Mouse (Mus musculus) common myeloid progenitor, adult 5-6 weeks (primary cell): ENCODE results near the gene Riox1. TPM values are rescaled to one million over a fixed set of nuclear protein-coding genes. Genes with fewer than 3 reads are reported as not detected.
A peak's percentile ranks its signal among the peaks of the same experiment; 100 is the strongest.
"Not testable (repeated sequence)": the region's sequence is repeated elsewhere in the genome, so short reads cannot be mapped to it uniquely, and the experiment has no call there.

ENCODE experiments used
- ATAC-seq: replicated peaks from 2 replicates; pipeline ENCODE4 v1.8.0; 2016; ENCODE audit warnings: low read depth, mild to moderate bottlenecking, moderate TSS enrichment, inconsistent platforms; ENCODE audit not compliant: poor library complexity, severe bottlenecking
- total RNA-seq: library from RNA; stranded (forward); fragments of 200-1000, 187-1606 nt; gene quantifications from 2 replicates; pipeline ENCODE4 v1.2.3, GENCODE M21; 2017

The Riox1 gene
- 15.2 and 16.7 TPM in 2 replicates for total RNA-seq

DNA sequence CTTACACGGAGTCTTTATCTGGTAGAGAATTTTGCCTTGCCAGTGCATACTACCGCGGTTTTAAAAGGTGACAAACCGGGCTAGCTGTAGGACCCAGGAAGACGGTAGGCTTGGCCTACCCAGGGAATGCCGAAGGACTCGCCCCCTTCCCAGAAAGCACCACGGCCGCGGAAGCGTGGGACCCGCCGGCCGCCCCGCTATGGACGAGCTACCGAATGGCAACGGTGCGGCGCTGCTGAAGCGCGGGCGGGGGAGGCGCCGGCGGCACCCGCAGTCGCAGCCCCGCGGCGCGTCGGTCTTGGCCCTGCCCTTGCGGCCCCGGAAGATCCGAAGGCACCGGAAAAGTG, at the start of gene Riox1:
Riox1 (plus strand) TSS at position 116 of the 347 bp plus-strand sequence.
- peak; percentile 80 for ATAC-seq

GRCm38 (mm10) chr12:83910451-83910850, 40.0 kb upstream of the Riox1 start:
- no peak for ATAC-seq

GRCm38 (mm10) chr12:83914202-83914740, 36.1 kb upstream of the Riox1 start:
- ATAC-seq: peak; percentile 80

- ATAC-seq: no peak
Observed at GRCm38 (mm10) chr12:83914797-83915196, 35.6 kb upstream of the Riox1 start.

DNA sequence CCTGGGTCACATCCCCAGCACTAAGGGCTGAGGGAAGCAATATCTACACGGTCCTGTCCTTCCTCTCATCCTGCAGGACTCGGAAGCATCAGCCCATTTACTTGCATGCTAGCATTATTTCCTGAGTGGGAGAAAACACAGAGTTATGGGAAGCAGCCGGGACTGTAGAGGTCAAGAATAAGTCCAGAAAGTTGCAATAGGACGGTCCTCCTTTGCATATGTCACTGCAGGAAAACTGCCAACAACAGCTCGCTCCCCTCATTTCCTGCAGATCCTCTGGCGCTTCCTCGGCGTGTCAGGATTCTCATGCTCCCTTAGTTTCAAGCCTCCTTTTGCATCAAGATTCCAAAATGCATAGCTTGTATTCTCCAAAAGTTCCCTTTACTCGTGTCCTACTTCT, 33.5 kb upstream of the Riox1 start:
- no peak for ATAC-seq

DNA sequence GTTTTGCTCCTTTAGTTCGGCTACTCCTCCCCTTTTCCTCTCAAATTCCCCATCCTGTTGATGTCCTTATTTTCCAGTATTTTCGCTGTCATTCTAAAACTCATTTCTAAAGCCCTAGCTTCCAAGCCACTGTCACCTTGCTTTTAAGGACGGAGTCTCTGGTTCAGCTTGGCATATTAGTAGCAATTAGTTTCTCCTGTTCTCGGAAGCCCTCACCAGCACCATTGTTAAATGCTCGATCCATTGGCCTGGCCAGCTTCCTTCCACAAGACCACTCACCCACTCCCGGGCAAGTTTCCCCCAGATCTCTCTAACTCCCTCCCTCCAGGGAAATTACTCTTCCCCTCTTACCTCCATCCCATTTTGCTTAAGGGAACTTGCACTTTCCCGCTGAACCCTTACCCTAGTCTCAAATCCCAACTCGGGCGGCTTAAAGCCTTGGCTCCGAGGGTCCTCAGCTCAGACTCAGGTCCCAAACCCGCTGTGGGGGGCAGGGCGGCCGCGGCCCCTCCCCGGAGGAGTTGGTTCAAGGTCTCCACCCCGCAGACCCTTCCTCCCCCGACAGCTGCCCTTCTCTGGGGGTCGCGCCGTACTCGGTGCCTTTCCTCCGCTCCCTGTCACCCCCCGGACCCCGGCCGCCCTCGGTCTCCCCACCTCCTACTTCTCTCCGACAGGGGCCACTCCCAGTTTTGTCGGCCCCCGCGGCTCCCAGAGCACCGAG, 29.5 kb upstream of the Riox1 start:
- ATAC-seq: no peak

DNA sequence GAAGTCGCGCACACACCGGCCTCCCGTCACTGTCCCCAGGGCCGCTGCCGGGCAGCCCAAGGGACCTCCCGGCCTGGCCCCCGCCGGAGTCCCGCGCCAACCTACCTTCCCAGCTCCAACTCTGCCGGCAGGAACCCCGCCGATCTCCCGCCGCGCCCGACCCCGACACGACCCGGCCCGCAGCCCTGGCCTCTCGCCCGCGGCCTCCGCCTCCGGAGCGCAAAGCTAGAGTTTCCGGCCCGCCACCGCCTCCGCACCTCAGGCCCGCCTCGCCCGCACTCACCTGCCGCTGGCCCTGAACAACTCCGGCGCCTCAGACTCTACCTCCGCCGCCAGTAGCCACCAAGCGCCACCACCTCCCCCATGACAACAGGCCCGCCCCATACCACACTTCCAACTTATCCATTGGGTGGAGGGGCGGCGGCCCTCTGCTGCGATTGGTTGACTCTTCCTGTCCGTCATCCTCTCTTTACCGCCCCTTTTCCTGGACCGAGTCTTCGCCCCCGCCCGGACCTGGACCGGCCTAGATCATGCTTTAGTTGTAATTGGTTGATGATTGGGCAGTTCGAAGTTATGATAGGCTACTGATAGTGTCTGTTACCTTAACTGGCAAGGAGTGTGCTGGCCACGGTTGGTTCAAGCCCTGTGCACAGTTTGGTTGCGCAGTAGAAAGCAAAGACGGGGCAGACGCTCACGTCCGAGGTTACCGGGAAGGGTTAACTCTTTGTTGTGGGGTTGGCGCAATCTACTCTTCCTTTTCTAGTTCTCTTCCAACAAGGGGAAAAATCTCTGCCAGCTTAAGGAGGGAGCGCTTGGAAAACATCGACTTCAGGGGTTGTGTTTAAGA, 28.6 kb upstream of the Riox1 start, which contains the start of gene Numb:
Numb (minus strand) TSS at position 400 of the 847 bp plus-strand sequence.
- peak; percentile 99 for ATAC-seq

DNA sequence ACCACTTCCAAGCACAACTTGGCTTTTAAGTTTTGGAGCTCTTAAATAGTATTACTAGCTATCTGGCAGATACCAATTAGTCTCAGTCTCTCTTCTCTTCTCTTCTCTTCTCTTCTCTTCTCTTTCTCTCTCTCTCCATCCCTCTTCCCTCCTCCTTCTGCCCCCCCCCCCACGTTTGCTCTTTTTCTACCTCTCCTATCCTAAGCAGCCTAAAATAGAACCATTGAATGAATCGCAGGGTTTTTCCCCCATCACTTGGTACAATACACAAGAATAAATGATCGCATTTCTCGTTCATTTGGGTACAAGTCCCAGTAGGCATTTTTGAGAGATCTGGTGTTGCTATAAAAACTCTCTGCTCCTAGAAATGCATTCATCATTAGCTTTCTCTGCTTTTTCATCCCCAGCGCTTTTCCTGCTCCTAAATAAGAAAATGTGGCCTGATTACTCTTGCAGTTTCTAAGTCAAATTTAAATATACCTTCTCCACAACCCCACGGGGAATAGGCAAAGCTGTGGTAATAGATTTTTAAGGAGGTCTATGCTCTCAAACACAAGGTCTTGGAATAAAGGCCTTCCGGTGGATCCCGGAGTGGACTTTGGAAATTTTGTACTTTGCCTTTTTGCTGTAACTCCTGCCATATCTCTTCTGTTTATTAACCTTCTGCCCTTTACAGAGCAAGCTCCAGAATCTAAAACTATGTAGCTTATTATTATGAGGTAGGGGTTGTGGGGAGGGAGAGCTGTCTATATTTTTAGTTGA, 27.5 kb upstream of the Riox1 start:
- no peak for ATAC-seq

DNA sequence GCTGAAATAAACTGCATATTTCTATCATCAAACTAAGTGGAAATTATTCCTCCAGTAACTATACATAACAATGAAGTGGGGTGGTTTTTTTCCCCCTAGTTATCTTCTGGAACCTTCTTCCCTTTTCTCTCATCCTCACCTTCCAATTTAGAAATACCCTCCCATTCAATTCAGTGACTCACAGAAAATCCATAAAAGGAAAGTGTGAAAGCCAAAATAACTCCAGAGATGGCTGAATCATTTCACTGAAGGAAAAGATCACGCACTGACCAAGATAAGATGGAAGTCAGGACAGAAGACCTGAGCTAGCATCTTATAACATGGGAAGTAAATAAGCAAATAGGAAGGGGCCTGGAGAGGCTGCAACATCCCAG, 26.9 kb upstream of the Riox1 start:
- ATAC-seq: no peak

DNA sequence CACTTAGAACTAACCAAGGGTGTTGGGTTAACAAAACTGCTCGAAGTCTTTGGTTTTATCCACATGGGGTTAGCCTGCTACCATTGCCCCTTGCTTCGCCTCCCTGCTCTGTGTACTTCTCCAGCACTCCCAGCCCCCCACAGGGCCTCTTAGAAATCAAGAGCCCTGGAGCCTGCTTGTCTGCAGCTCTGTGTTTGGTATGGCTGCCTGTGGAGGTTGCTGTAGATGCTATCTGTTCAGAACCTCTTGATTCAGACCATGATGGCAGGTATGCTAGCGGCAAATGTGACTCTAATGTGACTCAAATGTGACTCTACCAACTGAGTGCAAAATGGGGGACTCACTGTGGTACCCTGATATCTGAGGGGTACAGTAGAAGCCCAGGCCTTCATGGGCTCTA, 26.1 kb upstream of the Riox1 start:
- no peak for ATAC-seq

- no peak for ATAC-seq
Observed at GRCm38 (mm10) chr12:83925160-83925703, 25.2 kb upstream of the Riox1 start.

DNA sequence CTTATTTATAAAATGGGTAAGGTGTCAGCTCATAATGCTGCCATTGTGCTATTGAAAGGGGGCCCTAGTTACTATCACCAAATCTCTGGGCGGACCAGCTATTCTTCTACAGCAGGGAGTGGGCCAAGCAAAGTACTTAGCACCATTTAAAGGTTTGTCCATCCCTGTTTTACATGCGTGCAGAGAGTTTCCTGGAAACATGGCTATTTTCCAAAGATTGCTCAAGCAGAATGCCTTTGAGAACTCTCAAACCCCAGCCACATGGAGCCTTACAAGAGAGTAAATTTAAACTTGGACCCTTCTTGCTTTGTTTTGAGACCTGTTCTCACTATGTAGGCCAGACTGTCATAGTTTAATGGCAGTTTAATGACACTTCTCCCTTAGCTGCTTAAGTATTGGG, 24.3 kb upstream of the Riox1 start:
- ATAC-seq: no peak

DNA sequence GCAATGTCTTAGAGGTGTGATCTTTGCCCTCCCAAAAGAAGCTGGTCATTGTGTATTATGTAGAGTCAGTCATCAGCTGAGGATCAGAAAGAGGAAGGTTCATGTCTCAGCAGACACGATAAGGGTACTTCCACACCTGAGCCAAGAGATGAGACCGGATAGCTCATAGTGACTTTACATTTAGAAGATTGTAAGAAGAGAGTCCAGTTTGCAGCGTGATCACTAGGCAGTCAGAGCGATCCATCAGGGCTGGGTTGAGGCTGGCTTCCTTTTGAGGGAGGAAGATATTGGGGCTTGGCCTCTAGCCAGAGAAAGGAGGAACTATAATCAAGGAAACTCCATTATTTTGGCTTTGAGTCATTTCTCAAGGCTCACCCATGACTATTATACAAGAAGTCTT, 22.7 kb upstream of the Riox1 start:
- peak; percentile 66 for ATAC-seq

DNA sequence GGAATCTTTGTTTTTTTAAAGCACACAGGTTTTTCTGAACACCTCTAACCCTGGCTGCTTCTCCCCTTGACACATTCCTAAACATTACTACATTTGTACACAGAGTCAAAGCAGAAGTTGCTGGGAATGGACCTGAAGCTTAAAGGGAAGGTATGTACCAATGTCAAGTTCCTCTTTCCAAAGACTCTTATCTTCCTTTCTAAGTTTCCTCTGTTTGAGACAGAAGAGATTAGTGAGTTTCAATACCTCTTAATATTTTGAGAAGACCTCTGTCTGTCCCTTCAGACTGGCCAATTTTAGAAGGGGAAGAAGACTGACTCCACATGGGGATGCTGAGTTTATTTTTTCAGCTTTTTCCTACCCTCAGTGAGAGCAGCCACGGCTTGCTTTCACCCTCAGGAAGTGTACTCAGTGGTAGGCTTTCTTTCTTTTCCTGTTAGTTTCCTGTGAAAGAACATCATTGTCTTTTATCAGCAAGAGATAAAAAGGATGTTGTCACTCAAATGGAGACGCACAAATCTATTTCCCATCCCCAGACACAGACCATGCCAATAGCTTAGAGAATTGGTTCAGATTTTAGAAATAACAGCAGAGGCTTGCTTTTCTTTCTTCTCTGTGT, 21.1 kb upstream of the Riox1 start:
- peak; percentile 72 for ATAC-seq

DNA sequence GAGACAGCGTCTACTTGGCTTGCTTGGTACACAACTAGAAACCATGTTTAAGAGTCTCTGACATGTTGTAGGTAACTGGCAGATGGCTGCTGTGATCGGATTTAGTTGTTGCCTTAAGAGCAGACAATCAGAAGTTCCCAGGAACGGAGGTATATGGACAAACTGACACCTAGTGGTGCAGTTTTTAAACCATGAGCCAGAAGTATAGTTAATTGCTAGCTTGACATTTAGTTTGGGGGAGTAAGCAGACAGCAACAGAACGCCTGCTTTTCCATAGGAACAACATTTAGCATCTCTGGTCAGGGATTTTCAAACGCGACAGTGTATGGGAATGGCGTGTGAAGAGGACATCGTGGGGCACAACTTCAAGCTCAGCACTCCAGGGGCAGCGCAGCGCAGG, 12.8 kb upstream of the Riox1 start:
- ATAC-seq: no peak

DNA sequence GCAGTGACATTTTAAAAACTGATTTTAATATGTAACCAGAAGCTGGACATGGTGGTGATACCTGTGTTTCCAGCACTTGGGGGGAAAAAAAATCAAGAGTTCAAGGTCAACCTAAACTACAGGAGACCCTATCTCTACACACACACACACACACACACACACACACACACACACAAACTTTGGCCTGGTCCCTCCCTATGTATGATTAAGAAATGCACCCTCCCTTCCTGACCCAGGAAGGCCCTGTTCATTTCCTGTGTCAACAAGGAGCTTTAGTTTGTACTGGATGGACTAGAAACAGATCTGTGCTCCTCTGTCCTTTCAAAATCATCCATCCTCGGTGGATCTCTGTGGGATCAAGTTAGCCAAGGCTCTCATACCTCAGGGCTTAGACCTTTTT, 11.8 kb upstream of the Riox1 start:
- not testable (repeated sequence) for ATAC-seq

DNA sequence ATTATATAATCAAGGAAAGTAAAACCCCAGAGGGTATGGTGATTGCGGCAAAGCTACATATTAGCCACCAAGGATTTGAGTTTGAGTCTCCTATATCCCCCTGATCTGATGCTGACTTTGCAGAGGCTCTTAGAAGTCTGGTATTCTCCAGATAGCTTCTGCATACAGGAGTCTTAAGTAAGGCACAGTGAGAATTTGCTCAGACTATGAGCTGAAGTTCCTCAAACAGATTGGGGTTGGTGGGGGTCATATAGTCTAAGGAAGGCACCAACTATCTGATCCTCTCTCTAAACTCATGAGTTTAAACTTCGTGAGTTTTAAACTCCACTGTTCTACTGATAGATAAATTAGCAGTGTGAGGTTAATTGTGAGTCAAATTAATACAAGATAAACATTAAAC, 11.1 kb upstream of the Riox1 start:
- no peak for ATAC-seq

- no peak for ATAC-seq
Observed at GRCm38 (mm10) chr12:83940031-83940430, 10.4 kb upstream of the Riox1 start.

DNA sequence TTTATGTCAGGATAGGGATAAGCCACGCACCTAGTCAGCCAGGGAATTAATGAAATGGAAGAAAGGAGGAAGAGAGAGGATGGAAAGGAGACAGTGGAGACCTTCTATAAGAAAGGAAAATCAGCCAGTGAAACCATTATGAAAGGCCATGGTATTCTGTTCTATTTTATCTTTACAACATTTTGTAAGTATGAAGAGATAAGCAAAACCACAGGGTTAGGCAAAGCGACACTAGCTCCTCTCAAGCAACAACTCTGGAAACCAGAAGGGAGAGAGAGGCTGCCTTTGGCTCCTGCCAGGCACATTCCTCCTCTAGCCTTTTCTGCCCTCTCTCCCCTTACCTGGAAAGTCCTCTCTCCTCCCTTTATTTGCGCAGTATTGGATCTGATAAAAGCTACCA, 8.5 kb upstream of the Riox1 start:
- ATAC-seq: peak; percentile 50; the same call in 1 of the 2 replicates
